Mouse (Mus musculus) CH12.LX (cell line): Measurements from ENCODE around the gene Ubl4a. TPM values are rescaled to one million over a fixed set of nuclear protein-coding genes. Genes with fewer than 3 reads are reported as not detected.

Experiments used
- DNase-seq: peaks from one replicate; pipeline ENCODE4 v3.0.0-alpha.2; 2013; ENCODE audit errors: extremely low read depth
- H3K27ac ChIP-seq: 2 replicates; pipeline ENCODE4 v1.5.1; 2012; ENCODE audit warnings: low read depth, mild to moderate bottlenecking, control low read depth, moderate library complexity; ENCODE audit not compliant: insufficient read depth
- H3K27me3 ChIP-seq: replicated peaks from 2 replicates; pipeline ENCODE3; 2012; ENCODE audit warnings: inconsistent platforms
- H3K36me3 ChIP-seq, 2 experiments: replicated peaks in 1 of 2; 2 replicates each; pipeline versions ENCODE3 to v1.6.1; 2012; ENCODE audit warnings: inconsistent platforms in 1 of 2, low read length in 1 of 2, mild to moderate bottlenecking in 1 of 2, mixed read lengths in 1 of 2, moderate library complexity in 1 of 2; ENCODE audit not compliant: control insufficient read depth in 1 of 2, insufficient read depth in 1 of 2
- H3K4me1 ChIP-seq, 2 experiments: 2 replicates each; pipeline ENCODE4 v1.6.1; 2012; ENCODE audit warnings: inconsistent platforms in 1 of 2, moderate library complexity in 1 of 2; ENCODE audit not compliant: insufficient read depth in 2 of 2, control insufficient read depth in 1 of 2
- H3K4me2 ChIP-seq: 2 replicates; pipeline ENCODE4 v1.6.1; 2012; ENCODE audit warnings: low read depth, mild to moderate bottlenecking, control low read depth; ENCODE audit not compliant: poor library complexity, insufficient read depth, severe bottlenecking
- H3K4me3 ChIP-seq, 3 experiments: fragments of 150-350 bp in 1 of 3; sonication (generic) in 1 of 3; replicated peaks in 1 of 3; 2 replicates each; pipeline versions ENCODE3 to v1.5.1; 2011 to 2012; ENCODE audit warnings: low read depth in 2 of 3, low read length in 2 of 3, mild to moderate bottlenecking in 2 of 3, moderate library complexity in 2 of 3, control low read depth in 1 of 3, improper control_type of control experiment in 1 of 3, inconsistent platforms in 1 of 3, mixed read lengths in 1 of 3; ENCODE audit not compliant: poor library complexity in 1 of 3
- H3K79me2 ChIP-seq: replicated peaks from 2 replicates; pipeline ENCODE4 v1.6.1; 2012; ENCODE audit warnings: mild to moderate bottlenecking, moderate library complexity; ENCODE audit not compliant: control insufficient read depth, poor library complexity, insufficient read depth, severe bottlenecking; ENCODE audit errors: extremely low read depth
- H3K9ac ChIP-seq: 2 replicates; pipeline ENCODE4 v1.6.1; 2012; ENCODE audit warnings: low read depth, mild to moderate bottlenecking, control low read depth, moderate library complexity; ENCODE audit not compliant: insufficient read depth
- H3K9me3 ChIP-seq: replicated peaks from 2 replicates; pipeline ENCODE3; 2012; ENCODE audit warnings: low read length, inconsistent platforms, mixed read lengths
- BHLHE40 ChIP-seq: IDR thresholded peaks from 2 replicates; pipeline ENCODE4 v1.6.1; 2011; ENCODE audit warnings: mild to moderate bottlenecking, low read depth, low read length, improper control_type of control experiment
- CHD1 ChIP-seq: IDR thresholded peaks from 2 replicates; pipeline ENCODE4 v1.6.1; 2012; ENCODE audit warnings: low read depth, low read length, improper control_type of control experiment, inconsistent platforms
- CHD2 ChIP-seq: IDR thresholded peaks from 2 replicates; pipeline ENCODE4 v1.6.1; 2011; ENCODE audit warnings: low read length, improper control_type of control experiment
- CTCF ChIP-seq, 2 experiments: IDR thresholded peaks in 1 of 2; conservative IDR thresholded peaks in 1 of 2; 2 replicates each; pipeline ENCODE4 v1.5.1; 2011 to 2012; ENCODE audit warnings: low read depth in 2 of 2, low read length in 2 of 2, improper control_type of control experiment in 1 of 2, inconsistent platforms in 1 of 2, mild to moderate bottlenecking in 1 of 2, moderate library complexity in 1 of 2
- E2F4 ChIP-seq: IDR thresholded peaks from 2 replicates; pipeline ENCODE4 v1.6.1; 2011; ENCODE audit warnings: low read depth, low read length, improper control_type of control experiment; ENCODE audit not compliant: insufficient replicate concordance
- ELF1 ChIP-seq: IDR thresholded peaks from 2 replicates; pipeline ENCODE4 v1.6.1; 2014; ENCODE audit warnings: low read depth, mild to moderate bottlenecking, inconsistent platforms, low read length, improper control_type of control experiment
- EP300 ChIP-seq: IDR thresholded peaks from 2 replicates; pipeline ENCODE4 v1.6.1; 2011; ENCODE audit warnings: low read length, improper control_type of control experiment
- ETS1 ChIP-seq: conservative IDR thresholded peaks from 2 replicates; pipeline ENCODE4 v1.6.1; 2012; ENCODE audit warnings: low read depth, mild to moderate bottlenecking, inconsistent platforms, low read length, improper control_type of control experiment, moderate library complexity
- GABPA ChIP-seq: IDR thresholded peaks from 2 replicates; pipeline ENCODE4 v1.6.1; 2012; ENCODE audit warnings: low read depth, low read length, improper control_type of control experiment, inconsistent platforms; ENCODE audit not compliant: insufficient replicate concordance
- HCFC1 ChIP-seq: IDR thresholded peaks from 2 replicates; pipeline ENCODE4 v1.6.1; 2012; ENCODE audit warnings: low read depth, mild to moderate bottlenecking, inconsistent platforms, low read length, improper control_type of control experiment
- IRF4 ChIP-seq: IDR thresholded peaks from 2 replicates; pipeline ENCODE4 v1.6.1; 2014; ENCODE audit warnings: low read depth, mild to moderate bottlenecking, inconsistent platforms, low read length, improper control_type of control experiment
- JUN ChIP-seq: IDR thresholded peaks from 2 replicates; pipeline ENCODE4 v1.6.1; 2011; ENCODE audit warnings: low read depth, mild to moderate bottlenecking, low read length, improper control_type of control experiment, moderate library complexity; ENCODE audit not compliant: insufficient read depth
- JUND ChIP-seq: conservative IDR thresholded peaks from 2 replicates; pipeline ENCODE4 v1.6.1; 2011; ENCODE audit warnings: low read depth, low read length, improper control_type of control experiment
- KAT2A ChIP-seq: IDR thresholded peaks from 2 replicates; pipeline ENCODE4 v1.6.1; 2012; ENCODE audit warnings: low read length, improper control_type of control experiment, inconsistent platforms; ENCODE audit not compliant: insufficient replicate concordance
- MAFK ChIP-seq: IDR thresholded peaks from 2 replicates; pipeline ENCODE4 v1.6.1; 2011; ENCODE audit warnings: low read length, improper control_type of control experiment; ENCODE audit not compliant: insufficient replicate concordance
- MAX ChIP-seq: IDR thresholded peaks from 2 replicates; pipeline ENCODE4 v1.6.1; 2011; ENCODE audit warnings: low read length, improper control_type of control experiment
- MAZ ChIP-seq: IDR thresholded peaks from 2 replicates; pipeline ENCODE4 v1.6.1; 2012; ENCODE audit warnings: low read depth, mild to moderate bottlenecking, inconsistent platforms, low read length, improper control_type of control experiment, moderate library complexity
- MEF2A ChIP-seq: IDR thresholded peaks from 2 replicates; pipeline ENCODE4 v1.6.1; 2014; ENCODE audit warnings: low read depth, mild to moderate bottlenecking, inconsistent platforms, low read length, improper control_type of control experiment, borderline replicate concordance
- MXI1 ChIP-seq: IDR thresholded peaks from 2 replicates; pipeline ENCODE4 v1.6.1; 2011; ENCODE audit warnings: mild to moderate bottlenecking, low read depth, low read length, improper control_type of control experiment
- MYC ChIP-seq: IDR thresholded peaks from 2 replicates; pipeline ENCODE4 v1.6.1; 2011; ENCODE audit warnings: low read depth, mild to moderate bottlenecking, improper control_type of control experiment, low read length
- NELFE ChIP-seq: IDR thresholded peaks from 2 replicates; pipeline ENCODE4 v1.6.1; 2011; ENCODE audit warnings: low read depth, low read length, improper control_type of control experiment
- NRF1 ChIP-seq: IDR thresholded peaks from 2 replicates; pipeline ENCODE4 v1.6.1; 2014; ENCODE audit warnings: low read depth, mild to moderate bottlenecking, inconsistent platforms, low read length, improper control_type of control experiment, moderate library complexity
- PAX5 ChIP-seq: IDR thresholded peaks from 2 replicates; pipeline ENCODE4 v1.6.1; 2012; ENCODE audit warnings: low read length, inconsistent platforms, mixed read lengths
- POLR2A ChIP-seq: IDR thresholded peaks from 2 replicates; pipeline ENCODE4 v1.6.1; 2011; ENCODE audit warnings: low read depth, mild to moderate bottlenecking, improper control_type of control experiment, low read length
- POLR2AphosphoS2 ChIP-seq: IDR thresholded peaks from 2 replicates; pipeline ENCODE4 v1.6.1; 2011; ENCODE audit warnings: low read depth, low read length, improper control_type of control experiment
- RAD21 ChIP-seq: IDR thresholded peaks from 2 replicates; pipeline ENCODE4 v1.6.1; 2011; ENCODE audit warnings: low read depth, mild to moderate bottlenecking, low read length, improper control_type of control experiment, moderate library complexity
- RCOR1 ChIP-seq: conservative IDR thresholded peaks from 2 replicates; pipeline ENCODE4 v1.6.1; 2012; ENCODE audit warnings: low read depth, mild to moderate bottlenecking, inconsistent platforms, low read length, improper control_type of control experiment
- SIN3A ChIP-seq: IDR thresholded peaks from 2 replicates; pipeline ENCODE4 v1.6.1; 2012; ENCODE audit warnings: low read length, improper control_type of control experiment, inconsistent platforms
- SMC3 ChIP-seq: IDR thresholded peaks from 2 replicates; pipeline ENCODE4 v1.6.1; 2011; ENCODE audit warnings: low read depth, low read length, improper control_type of control experiment
- TBP ChIP-seq: conservative IDR thresholded peaks from 2 replicates; pipeline ENCODE4 v1.6.1; 2011; ENCODE audit warnings: low read depth, low read length, improper control_type of control experiment
- TCF12 ChIP-seq: IDR thresholded peaks from 2 replicates; pipeline ENCODE4 v1.6.1; 2014; ENCODE audit warnings: low read depth, mild to moderate bottlenecking, inconsistent platforms, low read length, improper control_type of control experiment
- UBTF ChIP-seq: IDR thresholded peaks from 2 replicates; pipeline ENCODE4 v1.6.1; 2012; ENCODE audit warnings: low read depth, mild to moderate bottlenecking, inconsistent platforms, low read length, improper control_type of control experiment, moderate library complexity
- USF1 ChIP-seq: IDR thresholded peaks from 2 replicates; pipeline ENCODE4 v1.6.1; 2014; ENCODE audit warnings: low read depth, mild to moderate bottlenecking, inconsistent platforms, low read length, improper control_type of control experiment
- USF2 ChIP-seq: conservative IDR thresholded peaks from 2 replicates; pipeline ENCODE4 v1.6.1; 2011; ENCODE audit warnings: low read depth, low read length, improper control_type of control experiment
- ZC3H11A ChIP-seq: IDR thresholded peaks from 2 replicates; pipeline ENCODE4 v1.6.1; 2012; ENCODE audit warnings: low read depth, mild to moderate bottlenecking, inconsistent platforms, low read length, improper control_type of control experiment
- ZKSCAN1 ChIP-seq: IDR thresholded peaks from 2 replicates; pipeline ENCODE4 v1.6.1; 2012; ENCODE audit warnings: low read depth, inconsistent platforms, low read length, improper control_type of control experiment, borderline replicate concordance
- ZMIZ1 ChIP-seq: IDR thresholded peaks from 2 replicates; pipeline ENCODE4 v1.6.1; 2012; ENCODE audit warnings: low read depth, mild to moderate bottlenecking, inconsistent platforms, low read length, improper control_type of control experiment
- ZNF384 ChIP-seq: IDR thresholded peaks from 2 replicates; pipeline ENCODE4 v1.6.1; 2012; ENCODE audit warnings: low read depth, low read length, improper control_type of control experiment, inconsistent platforms
- dilution Hi-C: fragments of 300-500 bp; cut with MboI; formaldehyde crosslinking; loops from 2 replicates; pipeline ENCODE4 v1.14.3; 2020; ENCODE audit warnings: low sequenced_read_pairs; ENCODE audit not compliant: extremely low pct_unique_long_range_greater_than_20kb, extremely low pct_ligation_motif_present
- in situ Hi-C: fragments of 300-500 bp; cut with MboI; formaldehyde crosslinking; loops from 3 replicates; pipeline ENCODE4 v1.14.3; 2019; ENCODE audit warnings: low sequenced_read_pairs, low pct_ligation_motif_present, low pct_unique_long_range_greater_than_20kb, mixed read lengths
- polyA plus RNA-seq: library from polyadenylated mRNA; unstranded; fragments of >175 nt; gene quantifications from 2 replicates; pipeline ENCODE4 v1.2.1, GENCODE M21; 2012; ENCODE audit warnings: low read depth; ENCODE audit not compliant: insufficient read length
- total RNA-seq, 2 experiments: library from RNA; depleted of rRNA; stranded (reverse); fragments of 300-350 nt in 1 of 2; fragments of >200 nt in 1 of 2; gene quantifications; 2 replicates each; pipeline ENCODE4 v1.2.3; 2012 to 2014

Gene Ubl4a
- total and polyA plus RNA-seq, 3 experiments, result 12.7 to 39.2 (median 19.3) TPM

GRCm38 (mm10) chrX:74368209-74368909 is 4.7 kb downstream of the Ubl4a start:
- DNase-seq, result peak; percentile 48
- H3K9ac ChIP-seq, result peak overlapping the region; percentile 83
- dilution Hi-C loops, result no loop called here
- H3K4me3 ChIP-seq, result peak overlapping the region; percentile 67 to 88 (median 70)
- H3K79me2 ChIP-seq, result peaks cover 9% of the 10 kb centered on the region
- H3K27me3 ChIP-seq, result no peaks in the 10 kb centered on the region
- peaks cover 21 to 36% of the 10 kb centered on the region in 2 experiments for H3K36me3 ChIP-seq
- TF ChIP-seq GABPA (no peak), BHLHE40 (no peak), MEF2A (0 out of 2 replicates have a peak, but pooled peaks have one; percentile 25), TBP (no peak), SMC3 (no peak), POLR2AphosphoS2 (peak; percentile 85; the same call in 1 of the 2 replicates), USF2 (no peak), ZKSCAN1 (no peak), IRF4 (peak; percentile 9; the same call in 1 of the 2 replicates), ZMIZ1 (no peak; the same call in 1 of the 2 replicates), CHD1 (no peak), HCFC1 (peak; percentile 52), MAX (peak; percentile 88; the same call in 1 of the 2 replicates), POLR2A (peak; percentile 68), E2F4 (no peak), NELFE (peak; percentile 36; the same call in 1 of the 2 replicates), JUND (no peak), MAZ (no peak), ETS1 (no peak), EP300 (no peak), MAFK (no peak), CHD2 (no peak), ZC3H11A (no peak), RCOR1 (no peak), NRF1 (peak; percentile 77), MXI1 (peak; percentile 83), ZNF384 (no peak), USF1 (no peak), SIN3A (peak; percentile 54; the same call in 1 of the 2 replicates), KAT2A (0 out of 2 replicates have a peak, but pooled peaks have one; percentile 44), JUN (no peak), ELF1 (peak; percentile 43; the same call in 1 of the 2 replicates), TCF12 (peak; percentile 52; the same call in 1 of the 2 replicates), RAD21 (no peak), CTCF (conservative IDR thresholded peaks at IDR 0.05 in 1 of 2, IDR thresholded peaks at IDR 0.05 in 1 of 2; ENCODE audit: low read depth in 2 of 2, low read length in 2 of 2) (no peak), MYC (peak; percentile 81), UBTF (no peak), PAX5 (no peak)
- TF ChIP-seq, all 38 proteins: peak for 14
- H3K4me2 ChIP-seq, result peak overlapping the region; percentile 65
- peak overlapping the region; percentile 46; the same call in 1 of the 2 replicates for H3K27ac ChIP-seq
- H3K9me3 ChIP-seq, result no peaks in the 10 kb centered on the region
- in situ Hi-C loops, result no loop called here
- H3K4me1 ChIP-seq, result peaks cover 12 to 35% of the 10 kb centered on the region in 2 experiments; a peak in 3 of 4 replicates
